Mouse (Mus musculus): ENCODE results near the gene Vps54.

Vps54 gene

GRCm38 (mm10) chr11:21343490-21343889 is 104.4 kb downstream of the Vps54 start:
- DNase-seq = no peak

- DNase-seq = no peak
These were observed 106.9 kb downstream of the Vps54 start for GRCm38 (mm10) chr11:21346020-21346419.

DNA sequence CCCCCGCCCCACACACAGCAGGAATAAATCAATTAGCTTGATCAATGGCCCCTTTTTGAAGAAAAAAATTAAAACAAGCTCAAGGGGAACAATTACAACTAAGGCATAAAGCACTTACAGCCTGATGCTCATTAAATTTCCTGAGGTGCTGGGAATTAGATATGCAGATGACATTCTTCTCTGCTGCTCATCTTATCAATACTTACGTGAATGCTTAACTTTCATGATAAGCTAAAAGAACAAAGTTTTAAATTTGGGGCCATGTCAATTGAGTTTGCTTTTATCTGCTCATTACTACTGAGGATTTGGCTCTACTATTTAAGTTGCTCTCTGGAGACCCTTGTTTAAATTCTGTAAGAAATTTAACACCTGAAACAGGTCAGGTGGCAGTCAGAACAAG is 109.8 kb downstream of the Vps54 start:
- no peak for DNase-seq

DNA sequence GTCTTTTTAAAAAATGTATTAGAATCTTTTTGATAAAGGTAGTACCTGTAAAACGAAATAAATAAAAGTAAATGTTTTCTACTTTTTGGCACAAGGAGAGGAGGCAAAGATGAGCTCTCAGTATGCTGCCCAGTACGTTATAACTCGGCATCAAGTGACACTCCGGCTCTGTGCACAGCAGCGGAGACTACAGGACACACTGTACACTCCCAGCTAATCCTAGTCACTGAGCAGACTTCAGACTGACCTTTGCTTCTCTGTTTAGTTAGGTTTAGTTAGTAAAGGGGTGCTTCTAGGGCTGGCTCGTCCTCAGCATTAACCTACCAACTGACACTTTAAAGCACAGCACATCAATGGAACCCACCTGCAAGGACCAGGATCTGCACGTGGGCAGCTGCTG is 112.2 kb downstream of the Vps54 start:
- DNase-seq = peak; percentile 45 to 76

DNA sequence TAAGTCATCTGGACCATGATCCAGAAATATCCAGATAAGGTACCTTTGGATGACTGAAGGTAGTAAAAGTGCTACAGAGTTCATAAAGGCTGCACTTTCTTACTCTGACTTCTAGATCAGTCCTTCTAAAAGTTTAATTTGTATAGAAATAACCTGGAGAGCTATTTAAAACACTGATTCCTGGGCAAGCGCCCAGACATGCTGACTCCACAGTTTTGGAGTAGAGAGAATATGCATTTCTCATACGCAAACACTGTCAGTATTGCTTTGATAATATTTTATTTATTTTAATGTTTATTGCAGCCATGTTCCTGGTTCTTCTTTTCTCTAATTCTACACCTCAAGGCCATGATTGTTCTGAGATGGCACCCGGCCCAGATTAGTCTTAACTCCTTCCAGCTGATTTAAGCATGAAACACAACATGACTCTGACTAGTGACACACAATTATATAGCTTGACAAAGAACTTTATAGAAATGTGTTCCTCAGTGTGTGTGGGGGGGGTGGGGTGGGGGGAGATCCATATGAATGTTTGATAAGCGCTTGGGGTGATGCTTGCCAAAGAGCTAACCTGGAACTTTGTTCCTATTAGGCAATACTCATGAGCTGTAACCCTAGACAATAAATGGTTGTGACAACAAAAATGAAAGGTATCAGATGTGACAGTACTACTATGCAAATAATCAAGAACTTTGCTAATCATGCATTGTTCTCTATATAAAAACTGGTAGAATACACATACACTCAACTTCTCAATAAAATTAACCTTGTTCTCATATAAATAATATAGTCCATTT is 124.3 kb downstream of the Vps54 start:
- no peak for DNase-seq

GRCm38 (mm10) chr11:21368466-21368865 is 129.4 kb downstream of the Vps54 start:
- peak; percentile 47 to 60 for DNase-seq

DNA sequence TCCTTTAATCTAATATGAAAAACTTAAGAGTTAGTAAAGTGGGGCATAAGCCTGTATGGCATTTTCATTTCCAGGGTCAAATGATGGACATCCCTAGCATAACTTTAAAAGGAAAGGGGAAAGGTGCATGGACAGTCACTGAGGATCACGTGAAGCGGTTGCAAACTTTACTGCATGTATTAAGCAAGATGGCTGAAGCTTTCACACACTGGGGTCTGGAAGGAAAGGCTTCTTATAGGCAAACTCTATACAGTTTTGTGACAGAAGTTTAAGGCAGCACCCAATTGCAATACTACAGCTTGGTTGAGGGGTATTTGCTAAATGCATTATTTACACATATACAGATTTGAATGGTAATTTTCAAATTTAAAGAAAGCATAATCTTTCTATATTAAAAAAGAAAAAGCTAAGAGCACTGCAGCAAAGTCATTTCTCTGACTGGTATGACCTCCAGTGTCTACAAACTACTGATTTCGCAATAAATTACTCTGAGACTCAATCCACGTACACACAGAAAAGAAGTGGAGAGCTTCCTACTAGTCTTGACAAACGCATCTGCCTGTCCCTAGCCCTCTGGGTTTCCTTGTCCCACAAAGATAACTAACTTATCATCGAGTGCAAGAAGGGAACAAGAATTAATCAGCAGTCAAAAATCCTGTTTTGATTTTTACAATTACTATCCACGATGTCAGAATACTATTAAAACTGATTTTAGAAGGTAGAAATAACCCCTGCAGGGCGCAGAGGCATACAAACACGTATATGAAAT is 130.4 kb downstream of the Vps54 start:
- no peak for DNase-seq

DNA sequence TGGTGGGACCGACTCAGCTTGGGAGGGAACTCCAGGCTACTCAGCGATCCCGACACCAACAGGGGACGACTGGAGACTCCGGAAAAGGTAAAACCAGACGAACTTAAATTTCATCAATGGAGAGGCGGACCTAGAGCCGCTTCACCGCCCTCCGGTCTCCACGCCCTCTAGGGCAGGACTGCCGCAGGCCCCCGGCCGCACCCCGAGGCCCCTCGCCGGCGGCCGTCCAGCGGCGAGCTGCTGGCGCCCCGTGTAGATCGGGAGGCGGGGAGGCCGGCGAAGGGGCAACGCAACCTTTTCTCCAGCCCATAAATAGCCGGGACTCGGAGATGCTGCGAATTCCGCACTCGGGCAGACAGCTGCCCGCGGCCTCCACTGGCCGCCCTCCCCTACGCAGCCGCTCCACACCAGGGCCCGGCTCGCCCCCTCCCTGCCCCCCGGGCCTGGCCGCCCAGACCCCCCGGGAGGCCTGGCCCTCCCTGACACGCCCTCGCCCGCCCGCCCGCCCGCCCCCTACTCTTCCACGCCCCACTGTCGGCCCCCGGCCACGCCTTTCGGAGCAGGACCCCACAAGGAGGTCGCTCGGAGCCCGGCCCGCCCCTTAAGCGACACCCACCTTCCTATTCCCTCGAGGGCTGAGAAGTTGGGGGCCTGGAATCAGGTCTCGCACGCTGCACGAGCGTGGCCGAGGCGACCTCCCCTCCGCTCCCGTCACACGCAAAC is 131.5 kb downstream of the Vps54 start:
- DNase-seq = peak; percentile 84 to 88
